Mouse (Mus musculus) telencephalon, adult 2 months (tissue): Measurements from ENCODE around the gene Clic4.
"Not testable (repeated sequence)": the region's sequence is repeated elsewhere in the genome, so short reads cannot be mapped to it uniquely, and the experiment has no call there.

Experiments
- DNase-seq: peaks from one replicate; pipeline ENCODE4 v3.0.0-alpha.2; 2011; ENCODE audit warnings: low read depth, low spot score

Clic4 gene

GRCm38 (mm10) chr4:135292477-135293089, 20.0 kb upstream of the Clic4 start:
- no peak for DNase-seq

GRCm38 (mm10) chr4:135291841-135292240, 19.2 kb upstream of the Clic4 start:
- DNase-seq = no peak

GRCm38 (mm10) chr4:135291199-135291598, 18.6 kb upstream of the Clic4 start:
- no peak for DNase-seq

GRCm38 (mm10) chr4:135287975-135288374, 15.4 kb upstream of the Clic4 start:
- DNase-seq = no peak

GRCm38 (mm10) chr4:135286833-135287395, 14.3 kb upstream of the Clic4 start:
- DNase-seq = no peak

GRCm38 (mm10) chr4:135286033-135286622, 13.5 kb upstream of the Clic4 start:
- DNase-seq = no peak

GRCm38 (mm10) chr4:135285436-135285835, 12.8 kb upstream of the Clic4 start:
- DNase-seq = no peak

- DNase-seq = no peak
These were observed 11.3 kb upstream of the Clic4 start for GRCm38 (mm10) chr4:135283875-135284274.

- no peak for DNase-seq
These were observed 10.8 kb upstream of the Clic4 start for GRCm38 (mm10) chr4:135283417-135283816.

- DNase-seq = no peak
These were observed 10.2 kb upstream of the Clic4 start for GRCm38 (mm10) chr4:135282651-135283290.

GRCm38 (mm10) chr4:135280016-135280415, 7.4 kb upstream of the Clic4 start:
- DNase-seq = not testable (repeated sequence)

- DNase-seq = no peak
These were observed 4.2 kb upstream of the Clic4 start for GRCm38 (mm10) chr4:135276681-135277379.

- no peak for DNase-seq
These were observed 2.1 kb upstream of the Clic4 start for GRCm38 (mm10) chr4:135274761-135275160.

- DNase-seq = no peak
These were observed 681 bp upstream of the Clic4 start for GRCm38 (mm10) chr4:135273307-135273682.

- DNase-seq = no peak
These were observed 565 bp downstream of the Clic4 start for GRCm38 (mm10) chr4:135271881-135272616.

GRCm38 (mm10) chr4:135271419-135271828, 1.2 kb downstream of the Clic4 start:
- DNase-seq = no peak

- DNase-seq = no peak
These were observed 2.1 kb downstream of the Clic4 start for GRCm38 (mm10) chr4:135270476-135270875.

GRCm38 (mm10) chr4:135269656-135270341, 2.8 kb downstream of the Clic4 start:
- no peak for DNase-seq

GRCm38 (mm10) chr4:135267521-135267920, 5.1 kb downstream of the Clic4 start:
- DNase-seq = no peak

GRCm38 (mm10) chr4:135266987-135267386, 5.6 kb downstream of the Clic4 start:
- no peak for DNase-seq

- no peak for DNase-seq
These were observed 12.2 kb downstream of the Clic4 start for GRCm38 (mm10) chr4:135260434-135260833.
